Mouse (Mus musculus): ENCODE results near the gene Arl6ip1. TPM values are rescaled to one million over a fixed set of nuclear protein-coding genes. Genes with fewer than 3 reads are reported as not detected.
A peak's percentile ranks its signal among the peaks of the same experiment; 100 is the strongest.

The Arl6ip1 gene
- polyA plus RNA-seq, 1 experiment: 123 TPM

GRCm38 (mm10) chr7:118117539-118118210, 11.8 kb downstream of the Arl6ip1 start:
- 53% methylated on average over 4 of the region's 4 CpGs for WGBS
- no peak for DNase-seq (ENCODE audit: low read depth, low spot score)

DNA sequence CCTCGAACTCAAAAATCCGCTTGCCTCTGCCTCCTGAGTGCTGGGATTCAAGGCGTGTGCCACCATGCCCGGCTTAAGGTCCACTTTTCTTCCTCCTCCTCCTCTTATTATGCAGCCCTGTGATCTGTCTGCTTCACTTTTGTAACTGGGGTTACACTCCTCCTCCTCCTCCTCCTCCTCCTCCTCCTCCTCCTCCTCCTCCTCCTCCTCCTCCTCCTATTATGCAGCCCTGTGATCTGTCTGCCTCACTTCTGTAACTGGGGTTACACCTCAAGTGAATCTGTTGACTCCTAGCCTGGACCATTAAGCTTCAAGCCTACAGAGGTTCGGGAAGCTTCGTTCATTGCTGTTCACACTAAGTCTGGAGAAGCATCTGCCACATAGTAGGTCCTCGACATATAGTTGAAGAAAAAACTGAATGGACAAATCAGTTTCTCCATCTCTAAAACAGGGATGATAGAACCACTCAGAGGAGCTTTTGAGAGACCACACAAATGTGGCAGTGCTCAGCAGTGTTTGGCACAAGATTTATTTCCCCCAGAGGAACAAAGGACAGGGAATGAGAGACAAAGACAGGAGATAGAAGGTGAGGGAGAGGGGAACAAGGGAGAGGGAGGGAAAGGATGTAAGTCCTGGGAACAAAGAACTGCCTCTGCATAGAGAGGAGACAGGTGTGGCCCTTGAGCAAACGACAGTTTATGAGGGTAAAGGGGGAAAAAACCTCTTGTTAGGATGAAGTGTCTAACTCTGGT, 12.5 kb downstream of the Arl6ip1 start:
- no peak for DNase-seq (ENCODE audit: low read depth, low spot score)
- WGBS: 8% methylated on average over 8 of the region's 8 CpGs

GRCm38 (mm10) chr7:118115877-118116568, 13.4 kb downstream of the Arl6ip1 start, which contains the start of gene Rps15a:
TSS of gene Rps15a (minus strand) at chr7:118116188.
- under 1% methylated on average over 40 of the region's 40 CpGs for WGBS

DNA sequence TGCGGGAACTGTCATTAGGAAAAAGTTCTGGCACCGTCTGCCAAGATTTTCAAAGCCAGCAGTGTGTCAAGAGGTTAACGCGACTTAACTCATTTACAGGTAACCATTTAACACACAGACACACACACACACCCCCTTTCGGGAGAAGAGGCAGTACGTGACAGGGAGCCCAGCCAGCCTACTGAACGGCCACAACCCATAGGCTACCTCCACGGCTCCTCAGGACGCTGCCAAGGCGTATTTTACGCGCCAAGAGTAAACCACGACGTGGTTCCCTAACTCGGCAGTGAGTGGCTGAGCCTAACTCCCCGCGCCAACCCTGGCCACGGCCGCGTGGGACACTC, 14.0 kb downstream of the Arl6ip1 start:
- WGBS: under 1% methylated on average over 20 of the region's 20 CpGs
- DNase-seq (ENCODE audit: low read depth, low spot score): no peak

More at GRCm38 (mm10) chr7:118115877-118116568, 13.4 kb downstream of the Arl6ip1 start, which contains the start of gene Rps15a:
- DNase-seq (ENCODE audit: low read depth, low spot score): peak; percentile 92

DNA sequence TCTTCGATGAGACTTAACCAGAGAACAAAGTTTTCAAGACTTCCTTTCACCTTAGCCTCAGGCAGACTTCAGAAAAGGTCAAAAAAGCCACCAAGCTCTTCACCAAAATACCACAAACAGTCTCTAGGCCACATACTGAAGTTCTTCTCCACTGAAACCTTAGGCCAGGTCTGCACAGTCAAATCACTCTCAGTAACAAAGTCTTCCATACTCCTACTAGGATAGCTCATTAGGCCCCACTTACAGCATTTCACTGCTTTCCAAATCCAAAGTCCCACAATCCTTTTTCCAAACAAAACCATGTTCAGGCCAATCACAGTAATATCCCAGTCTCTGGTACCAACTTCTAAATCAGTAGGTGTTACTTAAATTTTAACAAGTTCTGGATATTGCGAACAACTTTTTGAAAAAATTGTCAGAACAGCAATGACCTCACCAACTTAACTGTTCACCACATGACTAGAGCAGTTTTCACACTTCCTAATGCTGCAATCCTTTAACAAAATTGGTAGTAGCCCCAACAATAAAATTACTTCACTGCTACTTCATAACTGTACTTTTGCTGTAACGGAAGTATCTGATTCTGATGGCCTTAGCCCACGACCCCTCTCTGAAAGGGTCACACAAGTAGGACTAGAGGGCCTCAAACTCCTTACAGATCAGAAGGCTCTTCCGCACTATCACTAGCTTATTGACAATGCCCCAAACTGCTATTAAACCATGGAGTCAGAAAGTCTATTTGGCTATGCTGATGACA, 15.7 kb downstream of the Arl6ip1 start:
- WGBS: 59% methylated on average over 5 of the region's 5 CpGs
- DNase-seq (ENCODE audit: low read depth, low spot score): no peak

DNA sequence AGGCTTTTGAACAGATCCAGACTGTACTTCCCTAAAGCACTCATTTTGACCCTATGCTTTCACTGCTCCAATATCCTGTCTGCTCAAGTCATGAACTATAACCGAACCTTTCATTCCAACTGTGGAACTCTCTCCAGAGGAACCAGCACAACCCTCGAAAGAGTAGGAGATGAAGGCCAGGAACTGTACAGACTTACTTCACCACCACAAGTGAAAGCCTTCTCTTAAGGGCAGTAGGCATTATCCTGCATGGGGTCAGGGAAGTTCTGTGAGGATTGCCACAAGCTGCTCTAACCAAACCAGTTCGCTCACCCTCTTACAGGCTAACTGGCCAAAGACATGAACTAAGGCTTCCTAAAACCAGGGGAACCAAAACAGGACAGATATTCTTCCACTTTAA, 18.3 kb downstream of the Arl6ip1 start:
- 44% methylated on average over 3 of the region's 3 CpGs for WGBS
- no peak for DNase-seq (ENCODE audit: low read depth, low spot score)

DNA sequence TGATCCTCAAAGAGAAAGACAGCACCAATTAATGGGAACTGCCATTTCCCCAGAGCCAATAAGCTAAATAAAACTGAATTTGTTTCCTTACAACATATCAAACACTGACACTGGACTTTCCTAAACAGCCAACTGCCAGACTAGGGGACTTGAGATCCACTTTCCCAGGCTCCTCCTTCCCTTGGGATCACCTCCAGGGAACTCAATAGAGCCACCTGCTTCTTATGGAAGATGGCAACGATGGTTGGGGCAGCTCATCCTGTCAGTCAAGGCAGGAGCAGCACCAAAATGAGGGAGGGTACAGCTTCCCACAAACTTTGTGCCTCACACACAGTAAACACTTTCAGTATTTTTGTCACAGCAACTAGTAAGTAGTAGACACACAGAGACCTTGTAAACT, 21.8 kb downstream of the Arl6ip1 start:
- DNase-seq (ENCODE audit: low read depth, low spot score): no peak
- WGBS: 36% methylated on average over 1 of the region's 1 CpGs

DNA sequence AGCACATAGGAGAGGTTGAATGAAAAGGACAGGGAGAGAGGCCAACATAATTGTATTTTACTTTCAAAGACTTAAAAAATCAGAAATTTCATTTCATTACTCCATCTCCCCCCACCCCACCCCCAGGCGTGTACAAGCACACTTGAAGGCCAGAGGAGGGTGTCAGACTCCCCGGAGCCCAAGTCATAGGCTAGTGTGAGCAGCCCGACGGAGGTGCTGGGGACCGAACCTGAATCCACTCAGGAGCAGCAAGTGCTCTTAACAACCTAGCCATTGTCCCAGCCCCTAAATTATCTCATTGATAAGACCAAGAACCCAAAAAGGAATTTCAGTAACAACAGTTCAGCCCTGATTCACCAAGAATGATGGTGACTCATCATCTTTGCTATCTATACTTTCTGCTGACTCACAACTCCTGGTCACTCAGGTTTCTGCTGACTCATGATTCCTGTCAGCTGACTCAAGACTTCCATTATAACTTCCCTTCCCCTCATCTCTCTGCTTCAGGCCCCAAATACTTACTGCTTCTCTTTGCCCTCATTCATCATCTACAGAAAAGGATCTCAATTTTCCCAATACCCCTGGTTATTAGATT, 24.9 kb downstream of the Arl6ip1 start:
- DNase-seq (ENCODE audit: low read depth, low spot score): no peak
- 78% methylated on average over 5 of the region's 5 CpGs for WGBS

- DNase-seq (ENCODE audit: low read depth, low spot score): no peak
- WGBS: 33% methylated on average over 5 of the region's 5 CpGs
These were observed 25.7 kb downstream of the Arl6ip1 start for GRCm38 (mm10) chr7:118103462-118104379.

DNA sequence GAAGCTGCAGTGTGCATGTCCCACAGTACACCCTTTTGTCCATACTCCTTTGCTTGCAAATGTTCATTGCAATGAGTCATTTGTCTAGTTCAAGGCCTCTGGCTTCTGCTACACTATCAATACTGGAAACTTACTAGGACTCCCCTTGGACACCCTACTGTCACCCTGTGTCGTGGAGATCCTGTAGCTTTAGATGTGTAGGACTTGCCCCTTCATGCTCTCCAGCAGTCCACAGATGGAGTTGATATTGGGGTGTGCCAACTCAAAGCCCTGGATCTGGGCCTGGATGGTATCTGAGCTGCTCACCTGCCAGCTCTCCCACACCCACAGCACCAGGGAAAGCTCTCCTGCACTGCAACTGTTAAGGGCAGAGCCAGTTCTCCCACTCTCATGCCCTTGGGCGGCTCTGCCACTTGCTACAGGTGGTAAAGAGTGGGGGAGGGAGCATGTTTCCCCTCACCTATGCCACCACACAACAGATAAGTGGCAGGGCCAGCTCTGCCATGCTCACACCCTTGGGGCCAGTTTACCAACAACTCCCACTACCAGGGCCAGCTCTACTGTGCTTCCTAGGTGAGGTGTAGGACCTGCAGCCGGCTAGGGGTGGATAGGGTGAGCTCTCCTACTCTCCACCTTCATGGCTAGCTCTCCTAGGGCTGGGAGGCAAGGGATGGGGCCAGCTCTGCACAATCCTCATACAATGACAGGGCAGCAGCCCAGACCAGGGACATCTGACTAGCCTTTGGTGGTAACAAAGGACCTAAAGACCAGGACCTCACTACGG, 26.6 kb downstream of the Arl6ip1 start:
- no peak for DNase-seq (ENCODE audit: low read depth, low spot score)
- WGBS: 42% methylated on average over 4 of the region's 4 CpGs

DNA sequence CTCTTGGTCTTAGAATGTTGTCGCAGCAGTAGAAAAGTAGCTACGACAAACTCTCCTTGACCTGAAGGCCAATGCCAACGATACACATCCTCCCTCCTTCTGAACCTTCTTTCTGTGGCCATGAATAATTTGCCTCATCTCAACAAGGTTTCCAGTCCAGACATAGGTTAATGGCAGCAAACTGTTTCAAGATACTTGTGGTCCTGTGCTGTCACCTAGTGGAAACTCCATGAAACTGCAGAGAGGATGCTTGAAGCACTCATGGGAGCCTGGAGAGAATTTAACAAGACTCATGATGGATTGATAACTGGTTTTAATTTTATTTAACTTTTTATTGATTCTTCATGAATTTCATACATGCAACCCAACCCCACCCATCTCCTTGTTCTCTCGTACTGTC, 27.2 kb downstream of the Arl6ip1 start:
- DNase-seq (ENCODE audit: low read depth, low spot score): no peak
- 42% methylated on average over 4 of the region's 4 CpGs for WGBS

DNA sequence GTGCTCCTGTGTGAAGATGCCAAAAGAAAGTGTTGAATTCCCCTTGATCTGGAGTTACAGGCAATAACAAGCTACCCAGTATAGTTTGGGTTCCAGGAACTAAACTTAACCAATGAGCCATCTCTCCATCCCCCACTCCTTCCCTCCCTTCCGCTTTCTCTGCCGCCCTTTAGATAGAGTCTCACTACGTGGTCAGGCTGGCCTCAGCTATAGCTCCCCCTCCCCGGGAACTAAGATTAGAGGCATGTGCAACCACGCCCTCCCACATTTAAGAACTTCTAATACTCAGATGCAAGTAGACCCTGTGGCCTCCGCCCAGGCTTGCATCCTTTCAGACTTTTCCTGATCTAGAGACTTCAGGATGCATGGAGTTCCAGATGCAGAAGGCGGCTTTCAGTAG, 31.8 kb downstream of the Arl6ip1 start:
- WGBS: 58% methylated on average over 7 of the region's 7 CpGs
- no peak for DNase-seq (ENCODE audit: low read depth, low spot score)

DNA sequence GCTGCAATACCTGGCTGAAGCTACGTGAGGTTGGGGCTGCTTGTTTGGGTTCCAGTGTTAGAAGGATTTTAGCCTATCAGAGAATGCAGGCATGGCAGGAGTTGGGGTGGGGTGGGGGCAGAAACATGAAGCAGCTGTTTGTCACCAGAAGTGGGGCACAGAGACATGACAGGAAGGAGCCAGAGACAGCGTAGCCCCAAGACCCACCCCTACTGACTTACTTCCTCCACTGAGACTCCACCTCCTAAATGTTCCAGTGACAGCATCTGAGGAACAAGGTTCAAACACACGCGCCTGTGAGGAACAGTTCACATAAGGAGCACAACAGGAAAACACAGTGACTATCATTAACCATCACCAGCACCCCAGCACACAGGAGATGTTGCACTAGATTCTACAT, 49.5 kb downstream of the Arl6ip1 start:
- 65% methylated on average over 4 of the region's 4 CpGs for WGBS
- no peak for DNase-seq (ENCODE audit: low read depth, low spot score)

DNA sequence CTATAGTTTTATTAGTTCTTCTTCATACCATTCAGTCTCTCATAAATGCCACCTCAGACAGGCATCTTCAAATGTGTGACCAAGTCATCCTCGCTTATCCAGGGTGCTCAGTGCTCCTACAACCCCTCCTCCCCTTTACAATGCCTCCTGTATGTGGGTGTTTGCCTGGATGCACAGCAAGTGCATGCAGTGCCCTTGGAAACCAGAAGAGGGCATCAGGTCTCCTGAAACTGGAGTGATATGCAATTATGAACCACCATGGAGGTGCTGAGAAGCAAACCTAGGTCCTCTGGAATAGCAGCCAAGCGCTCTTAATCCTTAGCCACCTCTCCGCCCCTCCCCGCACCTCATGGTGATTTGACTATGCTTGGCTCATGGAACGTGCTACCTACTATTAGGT, 50.4 kb downstream of the Arl6ip1 start:
- 86% methylated on average over 5 of the region's 5 CpGs for WGBS

More for the DNA sequence above, 50.4 kb downstream of the Arl6ip1 start:
- DNase-seq (ENCODE audit: low read depth, low spot score): no peak
